Mouse (Mus musculus): ENCODE results near the gene Tmem131l. TPM values are rescaled to one million over a fixed set of nuclear protein-coding genes. Genes with fewer than 3 reads are reported as not detected.

Tmem131l gene
- total RNA-seq, 1 experiment from 2014 or later: 56.9 TPM

GRCm38 (mm10) chr3:84048729-84049175 lies 8.8 kb upstream of the Tmem131l start:
- peak; percentile 42 for DNase-seq

DNA sequence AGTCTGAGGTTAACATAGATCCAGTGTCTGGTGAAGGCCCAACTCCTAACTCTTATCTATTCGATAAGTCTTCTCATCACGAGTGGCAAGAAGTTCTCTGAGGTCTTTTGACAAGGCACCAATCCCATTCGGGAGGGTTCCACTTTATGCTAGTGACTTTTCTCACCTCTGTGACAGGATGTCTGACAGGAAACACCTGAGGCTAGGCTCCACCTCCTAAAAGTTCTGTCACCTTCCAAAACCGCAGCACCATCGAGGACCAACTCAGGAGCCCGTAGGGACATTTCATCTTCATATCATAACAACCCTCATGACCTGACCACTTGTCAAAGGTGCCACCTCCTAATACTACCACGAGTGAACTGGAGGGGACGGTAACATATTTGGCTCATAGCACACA lies 6.2 kb upstream of the Tmem131l start:
- no peak for DNase-seq

DNA sequence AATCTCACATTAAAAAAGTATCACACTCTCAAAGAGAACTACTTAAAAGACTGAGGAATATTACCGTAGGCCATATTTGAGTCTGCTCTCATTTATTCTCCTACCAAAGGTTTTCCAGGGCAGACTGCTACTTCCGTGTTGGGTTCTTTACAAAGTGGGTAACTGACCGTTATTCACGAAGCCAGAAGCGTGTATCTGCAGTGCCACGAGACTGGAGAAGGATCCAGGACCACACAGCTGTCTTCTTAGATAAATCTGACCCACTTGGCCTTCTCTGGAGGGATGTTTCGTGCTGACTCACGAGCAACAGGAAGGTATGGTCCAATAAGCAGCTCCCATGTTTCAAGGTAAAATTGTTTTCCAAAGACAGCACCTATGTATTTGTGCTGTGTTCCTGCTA lies 1.8 kb upstream of the Tmem131l start:
- DNase-seq: no peak

DNA sequence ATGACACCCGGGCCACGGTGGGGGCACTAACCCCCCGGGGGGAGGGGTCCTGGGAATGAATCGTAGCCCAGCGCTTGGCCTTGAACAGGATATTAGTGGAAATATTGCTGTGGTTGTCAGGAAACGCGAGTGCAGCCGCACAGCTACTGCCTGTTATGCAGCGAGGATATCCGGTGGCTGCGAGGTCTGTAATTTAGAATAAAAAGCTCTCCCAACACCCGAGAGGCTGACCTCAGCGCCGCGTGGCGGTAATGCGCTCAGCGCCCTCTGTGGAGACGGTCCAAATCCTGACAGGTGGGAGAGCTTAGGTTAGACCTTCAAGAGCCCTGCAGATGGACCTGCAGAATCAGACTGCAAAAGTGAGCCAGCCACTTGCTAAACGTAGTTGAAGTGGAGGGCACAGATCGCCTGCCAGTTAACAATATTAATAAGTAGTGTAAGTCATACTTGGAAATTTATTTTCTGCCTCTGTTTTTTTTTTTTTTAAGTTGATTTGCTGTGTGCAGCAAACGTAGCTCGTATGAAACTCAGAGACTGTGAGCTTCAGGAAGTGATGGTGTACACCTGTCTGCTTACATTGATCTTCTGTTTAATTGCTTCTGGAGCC lies 604 bp upstream of the Tmem131l start:
- peak; percentile 61 for DNase-seq

- peak; percentile 50 for DNase-seq
Observed at GRCm38 (mm10) chr3:84038981-84039645, 862 bp downstream of the Tmem131l start.

GRCm38 (mm10) chr3:84038126-84038525 lies 1.8 kb downstream of the Tmem131l start:
- no peak for DNase-seq

GRCm38 (mm10) chr3:84037536-84037935 lies 2.4 kb downstream of the Tmem131l start:
- DNase-seq: no peak

- no peak for DNase-seq
Observed at GRCm38 (mm10) chr3:84036866-84037265, 3.1 kb downstream of the Tmem131l start.

DNA sequence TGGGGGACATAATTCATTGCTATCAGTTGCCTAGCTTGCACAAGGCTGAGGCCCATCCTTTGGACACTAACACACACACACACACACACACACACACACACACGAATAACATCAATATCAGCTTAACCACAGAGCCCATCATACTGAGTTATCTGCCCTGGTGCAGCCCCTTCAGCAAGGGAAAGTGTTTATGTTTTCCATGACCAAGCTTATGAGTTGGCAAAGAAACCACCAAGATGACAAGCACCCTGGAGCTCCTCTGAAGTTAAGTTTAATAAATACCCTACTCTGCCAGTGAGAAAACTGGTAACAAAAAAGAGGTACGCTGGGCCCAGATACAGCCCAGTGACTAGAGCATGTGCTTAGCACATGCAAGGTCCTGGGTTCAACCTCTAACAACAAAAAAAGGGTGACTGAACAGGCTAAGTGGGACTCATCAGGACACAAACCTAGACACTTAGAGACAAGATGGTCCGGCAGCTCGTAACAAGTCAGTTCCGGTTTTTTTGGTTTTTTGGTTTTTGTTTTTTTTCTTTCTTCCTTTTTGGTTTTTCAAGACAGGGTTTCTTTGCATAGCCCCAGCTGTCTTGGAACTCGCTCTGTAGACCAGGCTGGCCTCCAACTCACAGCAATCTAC lies 4.1 kb downstream of the Tmem131l start:
- no peak for DNase-seq

DNA sequence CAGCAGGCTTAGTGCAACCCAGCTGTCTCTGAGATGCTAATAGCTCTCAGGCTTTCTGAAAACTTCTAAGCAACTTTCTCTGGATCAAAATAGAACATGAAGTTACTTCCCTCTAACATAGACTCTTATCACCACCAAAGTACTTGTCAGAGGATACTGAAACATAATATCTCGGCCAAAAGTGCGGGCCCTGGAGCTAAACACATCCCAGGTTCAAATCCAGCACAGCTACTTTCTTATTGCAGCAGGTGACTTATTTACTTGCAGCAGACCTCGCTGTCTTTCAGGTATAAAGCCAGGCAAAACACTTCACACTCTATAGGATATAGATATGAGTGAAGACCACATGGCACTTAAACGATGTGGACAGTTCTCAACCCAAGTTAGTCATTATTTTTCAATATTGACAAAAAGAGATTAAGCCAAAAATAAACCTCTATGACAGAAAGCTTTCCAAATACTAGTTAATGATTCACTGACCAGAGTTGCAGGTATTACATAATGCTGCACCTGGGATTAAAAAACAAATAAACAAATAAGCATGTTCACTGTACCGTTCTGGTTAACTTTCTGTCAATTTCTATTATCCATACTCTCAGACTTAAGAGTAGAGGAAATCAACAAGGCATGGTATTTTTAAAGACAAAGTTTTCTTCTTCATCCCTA lies 5.7 kb downstream of the Tmem131l start:
- no peak for DNase-seq

DNA sequence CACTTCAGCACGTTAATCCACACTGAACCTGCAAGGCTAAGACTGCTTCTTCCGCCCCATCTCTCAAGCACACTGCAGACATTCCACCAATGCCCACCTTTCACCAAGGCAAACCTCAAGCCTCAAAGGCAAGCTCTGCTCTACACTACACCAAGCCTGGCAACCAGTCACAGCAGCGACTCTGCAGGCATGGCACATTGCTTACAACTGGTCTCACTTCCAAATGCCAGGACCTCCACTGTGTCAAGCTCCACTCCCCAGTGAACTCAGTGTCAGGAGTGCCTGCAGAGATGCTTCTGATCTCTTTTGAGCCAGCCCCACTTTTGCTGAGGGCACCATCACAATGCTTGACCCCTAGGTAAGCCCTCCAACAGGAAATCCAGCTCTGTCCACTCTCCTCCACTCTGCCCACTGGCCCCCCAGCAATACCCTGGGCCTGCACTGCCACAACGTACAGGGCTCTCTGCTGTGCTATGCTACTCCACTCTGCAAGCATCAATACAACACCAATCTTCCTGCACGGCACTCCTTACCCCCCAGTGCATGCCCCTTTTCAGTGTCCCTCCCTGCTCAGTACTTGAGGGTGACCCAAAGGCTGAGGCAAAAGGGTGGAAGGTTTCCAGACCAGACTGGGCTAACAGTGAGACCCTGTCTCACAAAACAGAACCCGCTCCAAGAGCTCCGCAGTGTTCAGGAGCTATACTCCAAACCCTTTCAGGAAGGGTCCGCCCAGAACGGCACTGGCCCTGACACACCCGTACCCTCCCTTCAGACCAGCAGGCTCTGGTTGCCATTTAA lies 6.8 kb downstream of the Tmem131l start:
- DNase-seq: no peak

DNA sequence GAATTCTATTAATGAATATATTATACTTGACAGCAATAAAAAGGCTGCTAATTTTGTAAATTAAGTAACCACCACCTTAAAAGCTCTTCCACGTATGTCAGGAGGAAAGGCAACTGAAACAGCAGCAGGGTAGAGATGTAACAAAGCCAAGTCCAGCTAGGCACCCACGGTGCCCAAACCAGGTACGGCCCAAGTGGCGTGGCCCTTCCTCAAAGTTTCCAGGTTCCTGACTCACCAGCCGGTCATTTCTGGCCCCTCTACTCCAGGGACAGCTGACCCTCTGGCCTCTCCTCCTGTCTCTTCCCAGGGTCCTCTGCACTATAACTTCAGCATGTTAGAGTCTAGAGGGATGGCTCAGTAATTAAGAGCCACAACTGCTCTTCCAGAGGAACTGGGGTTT lies 7.6 kb downstream of the Tmem131l start:
- DNase-seq: no peak

DNA sequence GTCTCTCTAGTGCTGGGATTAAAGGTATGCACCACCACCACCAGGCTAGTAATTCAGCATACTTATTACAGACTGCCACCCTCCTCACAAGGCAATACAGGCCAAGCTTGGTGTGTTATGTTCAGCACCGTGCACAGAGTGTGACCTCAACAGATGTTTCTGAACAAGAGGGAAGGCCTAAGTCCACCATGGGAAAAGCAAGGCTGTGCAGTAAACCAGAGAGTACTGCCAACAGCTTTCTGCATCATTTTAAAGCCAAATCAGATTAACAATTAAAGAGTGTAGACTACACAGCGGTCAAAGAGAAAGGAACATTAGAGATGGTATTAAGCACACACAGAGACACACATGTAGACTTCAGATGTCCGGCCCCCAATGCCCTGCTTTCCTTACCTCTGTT lies 8.8 kb downstream of the Tmem131l start:
- no peak for DNase-seq

GRCm38 (mm10) chr3:84028968-84029367 lies 11.0 kb downstream of the Tmem131l start:
- no peak for DNase-seq

GRCm38 (mm10) chr3:84027691-84028159 lies 12.2 kb downstream of the Tmem131l start:
- no peak for DNase-seq

- no peak for DNase-seq
Observed at GRCm38 (mm10) chr3:84024512-84025072, 15.4 kb downstream of the Tmem131l start.

DNA sequence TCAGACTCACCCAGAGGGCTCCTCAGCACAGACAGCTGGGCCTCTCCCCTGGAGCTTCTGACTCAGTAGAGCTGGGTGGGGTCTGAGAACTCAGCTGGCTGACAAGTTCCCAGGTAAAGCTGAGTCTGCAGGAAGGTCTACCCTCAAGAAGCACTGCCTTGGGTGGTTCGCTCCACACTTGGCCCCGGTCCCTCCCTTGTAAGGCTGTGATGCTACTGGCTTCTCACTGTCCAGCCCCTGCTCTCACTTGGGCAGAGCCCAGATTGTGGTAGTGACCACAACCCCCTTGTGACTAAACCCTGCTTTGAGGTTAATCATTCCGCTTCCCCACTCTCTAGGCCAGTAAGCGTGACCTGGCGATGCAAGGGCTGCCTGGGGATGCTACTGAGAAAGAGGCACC lies 17.3 kb downstream of the Tmem131l start:
- no peak for DNase-seq

GRCm38 (mm10) chr3:84022201-84022584 lies 17.8 kb downstream of the Tmem131l start:
- no peak for DNase-seq

DNA sequence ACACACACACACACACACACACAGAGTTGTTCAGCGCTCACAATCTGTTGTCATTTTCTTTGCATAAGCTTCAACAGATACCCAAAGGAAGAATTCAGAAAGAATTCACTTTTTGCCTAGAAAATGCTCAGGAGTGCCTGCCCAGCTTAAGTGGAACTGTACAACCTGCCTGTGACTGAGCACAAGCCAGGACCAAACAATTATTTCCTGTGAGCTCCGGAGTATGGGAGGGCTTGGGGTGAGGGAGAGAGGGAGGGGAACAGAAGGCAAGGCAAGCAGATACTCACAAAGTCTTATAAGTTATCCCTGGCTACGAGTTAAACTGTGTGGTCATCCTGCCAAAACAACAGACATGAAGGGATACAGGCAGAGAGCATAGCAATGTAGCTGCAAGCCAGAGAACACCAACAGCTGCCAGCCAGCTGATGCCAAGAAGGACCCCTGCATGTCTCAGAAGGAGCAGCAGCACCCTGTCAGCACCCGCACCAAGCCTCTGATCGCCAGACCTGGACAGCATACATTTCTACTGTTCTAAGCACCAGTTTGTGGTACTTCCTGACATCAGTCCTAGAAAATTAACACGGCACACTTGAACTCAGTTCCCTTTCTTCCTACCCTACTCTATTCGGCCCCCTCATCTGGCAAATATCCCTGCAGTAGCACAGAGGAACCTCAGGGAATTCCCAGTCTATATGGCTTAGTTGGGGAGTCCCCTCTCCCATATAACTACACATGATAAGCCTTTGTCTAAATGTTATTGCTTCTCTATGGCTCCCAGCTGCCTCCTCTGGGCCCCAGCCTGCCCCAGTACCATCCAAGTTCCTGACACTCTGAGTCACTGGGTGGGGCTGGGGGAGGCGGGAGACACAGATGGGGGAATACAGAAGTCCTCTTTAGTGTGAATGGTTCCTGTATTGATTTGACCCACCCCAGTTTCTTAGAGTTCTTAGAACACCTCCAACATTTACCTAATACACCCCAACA lies 18.5 kb downstream of the Tmem131l start:
- DNase-seq: no peak

- no peak for DNase-seq
Observed at GRCm38 (mm10) chr3:84020528-84020927, 19.4 kb downstream of the Tmem131l start.

Data from adrenal gland, postnatal 25 days (tissue).